Mouse (Mus musculus) urinary bladder, postnatal 10 days (tissue): ENCODE data around the gene Cbfa2t2.

Experiments used
- DNase-seq: peaks from one replicate; pipeline ENCODE4 v3.0.0; 2022; ENCODE audit warnings: low spot score

Cbfa2t2 gene

DNA sequence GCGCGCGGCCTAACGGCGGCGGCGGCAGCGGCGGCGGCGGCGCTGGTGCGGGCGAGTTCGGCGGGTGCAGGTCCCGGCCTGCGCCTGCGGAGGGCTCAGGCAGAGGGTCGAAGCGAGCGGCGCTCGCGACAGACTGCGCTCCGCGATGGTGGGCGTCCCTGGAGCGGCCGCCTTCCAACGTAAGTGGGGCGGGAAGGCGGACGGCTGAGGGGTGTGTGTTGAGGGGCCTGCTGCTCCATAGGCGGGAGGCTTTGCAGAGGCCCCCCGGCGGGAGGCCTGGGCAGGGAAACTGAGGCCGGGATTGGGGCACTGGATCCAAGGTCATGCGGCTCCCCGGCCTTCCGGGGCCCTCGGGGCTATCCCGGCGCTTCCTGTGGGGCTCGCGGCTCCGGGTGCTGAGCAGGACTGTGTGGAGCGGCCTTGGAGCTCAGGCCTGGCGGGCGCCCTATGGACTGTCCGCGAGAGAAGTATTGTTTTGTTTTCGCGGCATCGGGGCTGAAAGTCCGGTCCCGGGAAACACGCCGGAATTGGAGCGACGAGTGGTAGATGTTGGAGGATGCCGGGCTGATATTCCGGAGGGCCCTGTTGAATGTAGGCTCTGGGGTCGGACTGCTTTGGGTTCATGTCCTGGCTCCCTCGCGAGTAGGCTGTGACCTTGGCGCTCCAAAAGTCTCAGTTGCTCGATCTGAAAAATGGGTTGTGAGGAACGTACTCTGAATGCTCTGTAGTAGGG, at the start of gene Cbfa2t2:
Cbfa2t2 (plus strand) TSS at position 24 of the 733 bp plus-strand sequence.
- DNase-seq: no peak

DNA sequence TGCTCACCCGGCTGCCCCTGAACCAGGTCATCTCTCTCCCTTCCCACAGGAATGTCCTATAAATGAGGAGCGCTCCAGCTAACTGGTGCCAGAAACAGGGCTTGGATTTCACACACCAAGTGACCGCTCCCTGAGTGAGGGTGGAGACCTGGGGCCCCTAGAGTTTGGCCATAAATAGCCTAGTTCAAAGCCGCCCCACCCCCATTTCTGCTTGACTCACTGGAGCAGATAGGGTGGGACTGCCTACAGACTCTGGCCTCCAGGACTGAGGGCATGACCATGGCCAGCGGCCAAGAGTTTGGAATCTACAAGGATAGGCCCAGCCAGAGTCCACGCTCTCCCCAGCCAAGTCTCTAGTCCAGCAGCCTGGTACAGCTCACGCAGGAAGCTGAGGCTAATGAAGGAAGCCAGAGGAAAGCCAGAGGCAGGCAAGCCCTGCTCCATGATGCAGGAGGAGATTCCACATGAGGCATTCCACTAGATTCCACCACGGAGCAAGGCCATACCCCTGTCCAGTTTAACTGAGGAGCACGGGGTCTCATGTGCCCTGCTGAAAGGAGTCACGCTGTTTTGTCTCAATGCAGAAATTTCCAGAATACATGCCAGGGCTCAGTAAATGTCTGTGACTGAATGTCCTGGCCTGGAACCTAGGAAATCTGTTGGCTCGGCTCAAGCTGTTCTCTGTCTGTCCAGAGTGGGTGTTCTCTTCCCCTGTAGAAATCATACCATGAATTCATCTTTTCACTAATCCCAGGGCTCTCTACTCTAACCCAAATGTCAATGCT, 45.9 kb upstream of the Cbfa2t2 start:
- DNase-seq: peak; percentile 38

DNA sequence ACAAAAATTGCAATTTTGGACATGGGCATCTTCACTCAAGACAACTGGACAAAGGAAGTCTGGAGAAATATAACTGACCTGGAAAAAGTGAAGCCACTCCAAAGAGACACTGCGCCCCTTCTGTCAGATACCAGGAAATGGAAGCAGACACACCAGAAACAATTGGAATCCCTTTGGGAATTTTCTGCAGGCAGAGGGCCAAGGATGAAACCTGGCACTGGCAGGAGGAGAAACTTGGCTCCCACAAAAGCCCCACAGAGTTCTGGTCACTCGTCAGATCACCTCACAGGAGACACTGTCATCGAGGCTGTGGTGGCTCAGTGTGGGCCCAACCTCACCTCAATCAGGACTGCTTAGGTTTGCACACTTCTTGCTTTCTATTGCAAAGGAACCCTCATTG, 41.7 kb upstream of the Cbfa2t2 start:
- no peak for DNase-seq

DNA sequence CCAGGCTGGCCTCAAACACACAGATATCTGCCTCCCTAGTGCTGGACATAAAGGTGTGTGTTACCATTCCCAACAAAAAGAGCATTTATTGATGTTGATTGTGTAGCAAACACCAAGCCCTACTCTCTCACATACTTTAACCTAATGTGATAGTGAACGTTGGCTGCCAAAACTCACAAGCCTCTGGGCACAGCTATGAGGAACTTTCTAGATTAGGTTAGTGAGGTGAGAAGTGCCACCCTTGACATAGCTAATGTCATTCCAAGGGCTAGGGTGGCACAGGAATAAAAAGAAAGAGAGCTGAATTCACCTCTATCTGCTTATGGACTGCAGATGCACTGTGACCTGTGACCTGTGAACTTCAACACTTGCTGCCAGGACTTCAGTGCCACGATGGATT, 39.8 kb upstream of the Cbfa2t2 start:
- DNase-seq: no peak

DNA sequence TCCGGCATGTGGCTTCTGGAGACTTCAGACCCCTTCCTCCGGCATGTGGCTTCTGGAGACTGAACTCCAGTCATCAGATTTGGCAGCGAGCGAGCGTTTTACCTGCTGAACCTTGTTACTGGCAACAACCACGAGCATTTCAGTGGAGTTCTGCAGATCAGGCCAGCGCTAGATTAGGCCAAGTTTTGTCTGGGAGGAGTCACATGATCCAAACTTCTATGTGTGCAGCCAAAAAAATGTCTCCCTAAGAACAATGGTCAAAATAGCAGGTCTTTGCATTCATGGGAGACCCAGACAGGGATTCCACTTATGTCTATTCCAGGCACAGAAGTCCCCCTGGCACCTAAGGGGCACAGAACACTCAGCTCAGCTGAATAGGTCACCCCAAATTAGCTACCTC, 38.0 kb upstream of the Cbfa2t2 start:
- no peak for DNase-seq

DNA sequence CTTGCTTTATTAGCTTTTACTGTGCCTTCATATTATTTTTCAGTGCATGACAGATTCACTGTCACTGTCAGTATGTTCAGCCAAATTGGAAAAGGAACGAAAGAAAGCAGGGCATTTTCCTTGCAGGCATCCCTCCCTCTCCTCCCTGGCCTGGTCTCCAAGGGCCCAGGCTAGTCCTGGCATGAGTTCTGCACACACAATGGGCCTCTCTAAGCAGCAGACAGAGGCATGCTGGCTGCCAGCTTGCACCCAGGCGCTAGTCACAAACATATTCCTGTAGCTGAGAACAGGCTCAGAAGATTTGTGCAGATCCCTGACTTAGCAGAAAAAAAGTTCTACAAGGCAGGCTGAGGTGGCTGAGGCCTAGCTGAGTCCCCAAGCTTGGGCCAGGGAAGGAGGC, 37.0 kb upstream of the Cbfa2t2 start:
- no peak for DNase-seq

DNA sequence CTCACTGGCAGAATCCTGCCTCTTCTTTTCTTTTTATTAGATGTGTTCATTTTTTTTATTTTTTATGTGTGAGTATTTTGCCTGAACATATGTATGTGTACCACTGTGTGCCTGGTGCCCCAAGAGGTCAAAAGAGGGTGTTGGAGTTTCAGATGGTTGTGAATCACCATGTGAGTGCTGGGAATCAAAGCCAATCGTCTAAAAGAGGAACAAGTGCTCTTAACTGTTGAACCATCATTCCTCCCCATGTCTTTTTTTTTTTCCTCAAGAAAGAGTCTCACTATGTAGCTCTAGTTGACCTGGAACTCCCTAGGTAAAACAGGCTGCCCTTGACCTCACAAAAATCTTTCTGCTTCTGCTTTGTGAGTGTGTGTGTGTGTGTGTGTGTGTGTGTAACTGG, 34.3 kb upstream of the Cbfa2t2 start:
- DNase-seq: no peak

DNA sequence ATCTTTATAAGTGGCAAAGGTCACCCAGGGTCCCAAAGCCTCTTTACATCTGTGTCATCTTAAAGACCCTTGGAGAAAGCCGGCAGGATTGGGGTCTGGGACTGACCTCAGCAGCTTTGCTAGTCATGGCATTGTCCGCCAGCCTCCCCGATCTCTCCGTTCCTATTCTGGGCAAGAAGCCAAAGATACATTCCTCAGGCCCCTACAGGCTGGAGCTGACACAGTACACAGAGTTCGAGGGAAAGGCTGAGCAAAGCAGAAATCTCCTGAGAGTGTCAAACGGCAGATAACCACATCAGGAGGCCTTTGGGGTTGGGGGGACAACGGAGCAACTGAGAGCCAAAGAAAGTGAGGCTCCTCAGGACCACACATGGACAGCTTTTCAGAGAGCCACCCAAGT, 33.5 kb upstream of the Cbfa2t2 start:
- DNase-seq: no peak

DNA sequence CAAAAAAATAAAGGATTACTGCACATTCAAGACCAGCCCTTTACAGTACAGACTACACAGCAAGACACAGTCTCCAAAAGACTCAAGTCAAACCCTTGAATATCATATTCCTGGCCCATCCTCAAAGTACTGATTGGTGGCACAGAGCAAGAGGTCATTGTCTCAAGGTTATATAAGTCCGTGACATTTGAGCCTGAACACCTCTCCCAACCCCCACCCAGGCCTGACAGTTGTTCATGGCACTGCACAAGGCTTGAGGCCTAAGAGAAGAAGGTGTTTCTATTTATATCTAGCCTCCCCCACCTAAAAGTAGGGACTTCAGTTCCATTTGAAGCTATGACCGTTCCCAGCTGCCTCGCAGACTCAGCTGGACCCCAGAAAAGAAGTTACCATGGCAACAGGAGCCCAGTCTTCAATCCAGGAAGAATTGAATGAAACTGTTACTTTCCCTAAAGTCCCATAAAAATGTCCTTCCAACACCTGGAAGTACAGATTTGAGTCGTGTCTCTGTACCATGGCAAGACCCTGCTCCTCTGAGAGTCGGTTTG, 30.8 kb upstream of the Cbfa2t2 start:
- DNase-seq: no peak

DNA sequence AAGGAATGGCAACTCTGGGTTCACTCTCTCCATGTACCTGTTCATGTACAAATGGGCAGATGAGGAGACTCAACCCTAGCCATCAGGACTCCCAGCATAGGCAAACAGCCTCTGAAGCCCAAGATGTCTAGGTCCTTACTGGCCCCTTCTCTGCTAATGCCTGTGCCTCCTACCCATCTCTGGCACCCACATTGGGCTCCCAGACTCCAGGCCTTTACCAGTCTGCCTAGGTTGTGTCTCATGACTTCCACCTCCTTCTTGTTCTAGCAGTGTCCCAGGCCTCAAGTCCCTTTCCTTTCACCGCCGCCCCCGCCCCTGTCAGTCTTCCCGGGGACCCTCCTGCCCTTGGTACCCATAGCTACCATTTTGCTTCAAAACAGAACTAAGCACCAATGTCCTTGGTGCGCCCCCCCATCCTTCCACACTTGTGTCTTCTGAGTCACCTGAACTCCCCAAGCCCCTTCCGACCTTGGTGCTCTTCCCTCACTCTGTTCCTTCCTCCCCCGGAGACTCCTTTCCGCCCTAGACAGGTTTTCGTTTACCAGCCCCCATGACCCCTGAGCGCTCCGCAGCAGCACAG, 29.1 kb upstream of the Cbfa2t2 start:
- DNase-seq: no peak

DNA sequence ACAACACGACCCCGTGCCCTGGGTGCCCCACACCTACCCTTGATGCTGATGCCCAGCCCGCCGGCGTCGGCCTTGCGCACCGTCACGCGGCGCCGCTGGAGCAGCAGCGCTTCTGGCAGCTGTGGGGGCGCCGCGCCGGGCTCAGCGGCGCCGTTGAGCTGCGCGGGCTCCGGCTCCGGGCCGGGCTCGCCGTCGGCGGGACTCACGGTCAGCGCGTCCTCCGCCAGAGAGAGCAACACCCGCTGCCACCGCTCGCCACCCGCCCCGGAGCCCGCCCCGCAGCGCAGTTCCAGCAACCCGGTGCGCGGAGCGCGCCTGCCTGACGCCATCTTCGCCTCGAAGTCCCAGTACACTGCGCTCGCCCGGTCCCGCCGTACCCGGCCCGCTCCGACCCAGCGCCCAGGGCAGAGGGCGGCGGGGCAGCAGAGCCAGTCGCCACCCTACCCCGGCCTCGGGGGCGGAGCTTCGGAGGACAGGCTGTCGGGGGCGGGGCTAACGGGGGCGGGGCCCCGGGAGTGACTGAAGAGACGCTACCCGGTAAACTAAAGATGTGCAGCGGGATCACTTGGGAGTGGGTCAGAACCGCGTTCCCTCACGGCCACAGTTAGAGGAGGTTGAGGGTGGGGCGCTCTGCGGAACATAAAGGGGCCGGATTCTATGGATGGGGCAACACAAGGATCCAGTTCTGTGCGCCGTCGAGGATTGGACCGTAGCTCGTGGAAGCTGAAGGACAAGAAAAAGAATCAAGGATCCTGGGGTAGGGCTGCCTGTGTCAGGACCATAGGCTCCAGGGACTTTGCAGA, 28.4 kb upstream of the Cbfa2t2 start, which contains the start of gene Snta1:
Snta1 (minus strand) TSS at position 457 of the 803 bp plus-strand sequence.
- DNase-seq: peak; percentile 41

DNA sequence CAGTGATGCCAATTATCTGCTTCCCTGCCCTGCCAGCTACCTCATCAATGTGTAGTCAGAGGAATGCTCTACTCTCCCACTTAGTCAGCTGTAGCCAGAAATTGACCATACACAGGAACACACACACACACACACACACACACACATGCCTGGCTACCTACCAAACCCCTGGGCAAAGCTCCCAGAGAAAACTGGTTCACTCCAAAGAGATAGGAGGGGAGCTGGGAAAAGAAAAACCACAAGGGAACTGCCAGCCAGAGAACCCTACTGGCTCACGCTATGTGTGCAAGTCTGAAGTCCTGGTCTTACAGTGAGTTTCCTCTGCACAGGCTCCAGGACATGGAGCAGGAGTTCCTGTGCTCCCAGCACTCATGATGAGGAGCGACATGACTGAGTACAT, 25.9 kb upstream of the Cbfa2t2 start:
- no peak for DNase-seq

DNA sequence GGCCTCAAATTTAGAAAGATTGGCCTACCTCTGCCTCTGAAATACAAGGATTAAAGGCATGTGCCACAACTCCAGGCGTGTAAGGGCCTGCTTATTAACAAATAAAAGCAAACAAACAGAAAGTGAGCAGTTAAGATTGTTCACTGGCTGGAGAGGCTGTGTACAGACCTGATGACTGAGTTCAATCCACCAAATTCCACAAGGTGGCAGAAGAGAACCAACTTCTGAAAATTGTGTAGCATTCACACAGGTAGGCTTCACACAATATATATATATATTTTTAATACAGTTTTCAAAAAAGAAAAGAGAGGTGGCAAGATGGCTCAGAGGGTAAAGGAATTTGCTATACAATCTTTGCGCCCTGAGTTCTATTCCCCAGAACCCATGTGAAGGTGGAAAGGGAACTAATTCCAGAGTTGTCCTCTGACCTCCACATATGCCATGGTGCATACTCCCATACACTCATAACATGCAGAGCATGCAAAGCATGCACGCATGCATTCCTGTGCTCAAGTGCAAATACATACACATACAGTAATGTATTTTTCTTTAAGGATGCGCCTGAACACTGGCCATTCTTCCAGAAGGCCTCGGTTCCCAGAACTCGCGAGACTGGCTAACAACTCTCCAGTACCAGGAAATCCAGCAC, 24.1 kb upstream of the Cbfa2t2 start:
- DNase-seq: no peak

DNA sequence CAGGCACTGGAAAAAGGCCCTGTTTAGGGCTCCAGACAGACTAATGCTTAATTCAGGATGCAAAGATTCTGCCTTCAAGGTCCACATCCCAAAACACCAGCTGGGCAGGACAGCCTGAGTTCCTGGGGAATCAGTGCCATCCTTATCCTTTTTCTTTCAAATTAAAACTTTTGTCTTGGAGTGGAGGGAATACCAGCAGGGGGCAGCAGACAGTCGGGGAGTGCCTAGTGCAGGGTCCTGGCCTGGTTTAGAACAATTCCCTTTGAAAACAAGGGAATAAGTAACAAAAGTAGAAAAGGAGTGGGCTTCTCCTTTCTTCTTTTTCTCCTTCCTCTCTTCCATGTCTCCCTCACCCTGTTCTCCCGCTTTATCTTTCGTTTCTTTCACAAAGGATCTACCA, 19.2 kb upstream of the Cbfa2t2 start:
- no peak for DNase-seq

DNA sequence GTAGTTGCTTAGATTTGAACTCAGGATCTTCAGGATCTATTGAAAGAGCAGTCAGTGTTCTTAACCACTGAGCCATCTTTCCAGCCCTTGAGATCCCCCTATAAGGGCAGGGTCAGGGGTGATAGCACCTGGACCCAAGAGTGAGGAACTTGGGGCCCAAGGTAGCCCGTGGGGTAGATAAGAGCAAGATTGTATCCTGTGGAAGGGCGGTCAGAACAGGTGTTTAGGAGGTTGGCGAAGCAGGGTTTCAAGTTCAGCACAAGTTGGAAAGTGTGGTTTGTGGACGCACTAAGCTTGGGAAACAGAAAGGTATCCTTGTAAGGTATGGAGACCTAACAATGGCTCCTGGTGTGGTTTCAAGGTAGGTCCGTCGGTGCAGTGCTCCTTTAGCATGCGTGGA, 18.3 kb upstream of the Cbfa2t2 start:
- no peak for DNase-seq

DNA sequence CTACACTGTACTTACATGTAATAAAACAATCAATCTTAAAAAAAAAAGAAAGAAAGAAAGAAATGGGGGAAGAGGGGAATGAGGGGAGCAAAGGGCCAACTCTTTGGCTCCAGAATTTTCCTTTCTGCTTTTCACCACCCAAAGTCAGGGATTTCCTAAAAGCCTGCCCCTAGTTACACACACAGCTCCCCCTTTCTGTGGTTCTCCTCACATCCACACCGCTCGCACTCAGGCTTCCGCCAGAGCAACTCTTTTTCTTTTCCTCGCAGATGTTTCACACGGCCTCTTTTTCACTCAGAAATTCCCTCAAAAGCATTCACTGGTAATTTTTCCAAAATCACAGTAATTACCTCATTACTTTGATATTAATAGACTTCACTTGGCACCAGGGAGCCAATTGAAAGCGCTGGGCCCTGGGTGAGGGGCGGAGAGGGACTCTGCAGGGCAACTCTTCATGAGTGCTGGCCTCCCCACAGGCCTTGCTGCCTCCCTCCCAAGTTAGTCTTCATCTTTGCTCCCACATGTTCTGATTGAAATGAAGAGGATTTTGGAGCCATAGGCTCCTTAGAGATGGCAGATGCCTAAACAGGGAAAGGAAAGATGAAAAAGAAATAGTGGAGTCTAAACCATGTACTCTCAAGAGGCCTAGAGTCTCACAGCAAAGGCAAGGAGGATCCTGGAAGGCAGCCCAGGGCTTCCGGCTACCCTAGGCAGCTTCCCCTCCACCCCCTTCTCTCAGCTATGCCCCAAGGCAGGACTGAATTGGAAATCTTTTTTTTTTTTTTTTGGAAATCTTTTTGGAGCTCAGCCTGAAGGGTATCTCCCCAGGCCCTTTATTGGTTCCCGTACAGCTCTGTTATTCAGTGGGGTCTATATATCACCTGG, 16.4 kb upstream of the Cbfa2t2 start:
- DNase-seq: no peak

DNA sequence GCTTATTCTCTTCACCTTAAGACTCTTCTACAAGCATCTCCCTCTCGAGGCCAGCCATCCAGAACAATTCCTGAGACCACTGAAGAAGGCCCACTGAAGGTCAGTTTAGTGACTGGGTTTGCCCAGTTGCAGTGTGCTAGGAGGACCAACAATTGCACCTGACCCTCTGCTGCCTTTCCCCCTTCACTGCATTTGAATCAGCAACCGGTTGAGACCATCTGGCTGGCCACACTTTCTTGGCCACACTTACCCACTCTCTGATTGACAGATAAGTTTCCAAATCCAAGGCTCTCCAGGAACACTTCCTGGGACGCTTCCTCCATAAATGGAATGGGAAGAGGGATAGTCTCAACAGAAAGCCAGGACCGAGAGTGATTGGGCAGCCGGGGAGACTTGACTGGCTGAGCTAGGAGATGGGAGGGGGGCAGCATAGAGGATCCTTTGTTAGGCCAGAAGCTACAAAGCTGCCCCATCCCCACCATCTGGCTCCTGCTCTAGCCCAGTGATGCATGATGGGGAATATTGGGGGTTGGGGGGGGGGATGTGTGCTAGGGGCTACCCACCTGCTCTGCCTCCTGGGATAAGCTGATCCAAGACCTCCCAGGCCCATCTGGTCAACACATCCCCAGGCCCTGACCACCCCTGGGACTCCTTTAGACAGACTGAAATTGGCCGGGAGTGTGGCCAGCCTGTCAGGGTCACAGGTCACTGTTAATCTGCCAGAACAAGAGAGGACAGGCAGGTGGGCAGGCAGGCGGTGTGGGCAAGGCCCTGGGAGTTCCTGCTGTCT, 15.1 kb upstream of the Cbfa2t2 start:
- no peak for DNase-seq

DNA sequence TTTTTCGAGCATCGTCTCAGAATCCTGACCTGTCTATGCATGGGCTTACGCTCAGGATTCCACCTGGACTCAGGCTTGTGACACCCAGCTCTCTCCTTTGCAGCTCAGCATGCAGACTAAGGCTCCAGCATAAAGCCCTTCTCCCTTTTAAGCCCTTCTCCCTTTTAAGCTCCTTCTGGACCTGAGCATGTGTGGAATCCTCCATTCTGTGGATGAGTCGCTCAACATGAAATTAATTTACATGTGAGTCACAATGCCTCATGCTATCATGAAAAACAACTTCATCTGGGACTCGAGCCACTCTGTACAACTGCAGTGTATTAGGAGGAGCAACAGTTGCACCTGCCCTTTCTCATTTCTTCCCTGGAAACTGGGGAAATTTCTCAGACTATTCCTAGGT, 14.1 kb upstream of the Cbfa2t2 start:
- no peak for DNase-seq

DNA sequence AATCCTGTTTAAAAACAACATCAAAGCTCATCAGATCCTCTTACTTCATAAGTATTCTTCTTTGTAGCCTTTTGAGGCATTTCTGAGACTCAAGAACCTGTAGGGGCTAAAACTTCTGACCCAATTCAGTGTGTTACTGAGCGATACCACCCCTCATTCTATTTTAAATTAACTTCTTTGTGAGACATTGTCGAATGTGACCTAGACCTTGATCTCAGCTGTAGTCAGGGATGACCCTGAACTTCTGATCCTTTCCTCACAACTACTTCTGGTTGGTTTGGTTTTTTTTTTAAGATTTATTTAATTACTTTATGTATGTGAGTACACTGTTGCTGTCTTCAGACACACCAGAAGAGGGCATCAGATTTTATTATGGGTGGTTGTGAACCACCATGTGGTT, 12.7 kb upstream of the Cbfa2t2 start:
- no peak for DNase-seq

DNA sequence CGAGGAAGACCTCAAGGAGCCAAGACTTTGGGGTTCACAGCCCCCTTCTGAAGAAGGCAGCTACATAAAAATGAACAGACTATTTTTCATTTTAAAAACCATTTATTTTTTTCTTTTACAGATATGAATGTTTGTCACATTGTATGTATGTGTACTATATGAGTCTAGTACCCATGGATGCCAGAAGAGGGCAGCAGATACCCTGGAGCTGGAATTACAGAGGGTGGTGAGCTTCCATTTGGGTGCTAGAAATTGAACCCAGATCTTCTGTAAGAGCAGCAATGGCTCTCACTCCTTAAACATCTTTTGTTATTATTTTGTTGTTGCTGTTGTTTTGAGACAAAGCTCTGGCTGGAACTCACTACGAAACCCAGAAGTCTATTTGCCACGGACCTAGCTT, 10.8 kb upstream of the Cbfa2t2 start:
- no peak for DNase-seq
